Mouse (Mus musculus) small intestine, adult 2 months (tissue): ENCODE data around the gene Pld3.

Experiments
- CTCF ChIP-seq: fragments of 200-500 bp; IDR thresholded peaks from 2 replicates; pipeline ENCODE4 v1.5.1; 2012; ENCODE audit warnings: low read depth, mild to moderate bottlenecking, control low read depth, inconsistent platforms, low read length, moderate library complexity, mixed read lengths; ENCODE audit not compliant: insufficient replicate concordance, insufficient read length; ENCODE audit errors: extremely low read depth
- POLR2A ChIP-seq: fragments of 200-500 bp; IDR thresholded peaks from 2 replicates; pipeline ENCODE4 v1.6.1; 2012; ENCODE audit warnings: low read depth, mild to moderate bottlenecking, control low read depth, inconsistent platforms, low read length, moderate library complexity

- TF ChIP-seq POLR2A (no peak), CTCF (no peak)
Observed at GRCm38 (mm10) chr7:27572133-27572532, 19.1 kb upstream of the Pld3 start.
